ENCODE assay signal across 20 mouse cellular contexts in genomic region chr3:34072726-34073125, GRCm38 (mm10).
"Had no signal": no experiment of that assay in that cellular context is flagged by ENCODE, and none has a peak within 500 bp of the region (broad histone marks: within the 10 kb centered on the region; RNA-seq: fewer than 3 reads in every experiment).

No protein-coding gene starts in this region.

- H3K27me3 ChIP-seq: heart, embryonic 12.5 days; hindbrain, embryonic 13.5 days; hindbrain, embryonic 15.5 days; limb, embryonic 13.5 days; limb, embryonic 15.5 days; liver, embryonic 13.5 days; liver, embryonic 15.5 days had no signal

- DNase-seq: gastrocnemius, adult 2 months; gastrocnemius, postnatal 10 days; gastrocnemius, postnatal 25 days; heart, adult 18-20 months; kidney, postnatal 10 days; layer of hippocampus, adult 9-11 months; layer of hippocampus, postnatal 36 days; left cerebral cortex, postnatal 4 days; liver, embryonic 13.5 days had no signal

- H3K4me1 ChIP-seq: hindbrain, embryonic 13.5 days; hindbrain, embryonic 15.5 days; limb, embryonic 13.5 days; limb, embryonic 15.5 days; liver, embryonic 13.5 days; liver, embryonic 15.5 days had no signal

- ATAC-seq: forebrain, embryonic 16.5 days; hindbrain, postnatal 0 days; intestine, embryonic 16.5 days had no signal

- H3K4me3 ChIP-seq: gastrocnemius, adult 2 months; heart, embryonic 10.5 days; heart, embryonic 12.5 days; hindbrain, embryonic 13.5 days; hindbrain, embryonic 15.5 days; limb, embryonic 13.5 days; limb, embryonic 15.5 days; liver, embryonic 13.5 days; liver, embryonic 15.5 days had no signal

- H3K27ac ChIP-seq: gastrocnemius, adult 2 months; heart, embryonic 10.5 days; hindbrain, embryonic 13.5 days; hindbrain, embryonic 15.5 days; hindbrain, postnatal 0 days; limb, embryonic 13.5 days; limb, embryonic 15.5 days; liver, embryonic 13.5 days; liver, embryonic 15.5 days had no signal

- H3K9me3 ChIP-seq: heart, embryonic 10.5 days; heart, embryonic 12.5 days; hindbrain, embryonic 13.5 days; hindbrain, embryonic 15.5 days; limb, embryonic 13.5 days; limb, embryonic 15.5 days; liver, embryonic 13.5 days; liver, embryonic 15.5 days had no signal

- H3K4me2 ChIP-seq: heart, embryonic 12.5 days; hindbrain, embryonic 13.5 days; hindbrain, embryonic 15.5 days; limb, embryonic 13.5 days; limb, embryonic 15.5 days; liver, embryonic 11.5 days; liver, embryonic 13.5 days; liver, embryonic 15.5 days had no signal

- H3K9ac ChIP-seq: heart, embryonic 12.5 days; hindbrain, embryonic 13.5 days; hindbrain, embryonic 15.5 days; limb, embryonic 13.5 days; limb, embryonic 15.5 days; liver, embryonic 13.5 days; liver, embryonic 15.5 days had no signal
